Mouse (Mus musculus): ENCODE measurements at regions not wholly inside any gene's neighbourhood (a gene's known extent, or its start where the extent isn't known, plus 50 kb on each side); places are given as distances from the start of the nearest gene placed in this dataset.

GRCm38 (mm10) chr7:83023990-83024389, 156.9 kb downstream of the Mex3b start:
- DNase-seq (ENCODE audit: low spot score in 2 of 2): no peak

GRCm38 (mm10) chr7:83031101-83031500, 164.0 kb downstream of the Mex3b start:
- no peak for DNase-seq (ENCODE audit: low spot score in 2 of 2)

- DNase-seq (ENCODE audit: low spot score in 2 of 2): no peak
Observed at GRCm38 (mm10) chr7:83032025-83032424, 164.9 kb downstream of the Mex3b start.

GRCm38 (mm10) chr7:83032924-83033323, 165.8 kb downstream of the Mex3b start:
- DNase-seq (ENCODE audit: low spot score in 2 of 2): no peak

GRCm38 (mm10) chr7:83035190-83035589, 168.1 kb downstream of the Mex3b start:
- no peak for DNase-seq (ENCODE audit: low spot score in 2 of 2)

- no peak for DNase-seq (ENCODE audit: low spot score in 2 of 2)
Observed at GRCm38 (mm10) chr7:83036397-83036796, 169.3 kb downstream of the Mex3b start.

- DNase-seq (ENCODE audit: low spot score in 2 of 2): no peak
Observed at GRCm38 (mm10) chr7:83037100-83037499, 170.0 kb downstream of the Mex3b start.

GRCm38 (mm10) chr7:83037714-83038113, 170.6 kb downstream of the Mex3b start:
- no peak for DNase-seq (ENCODE audit: low spot score in 2 of 2)

GRCm38 (mm10) chr7:83043746-83044145, 176.6 kb downstream of the Mex3b start:
- DNase-seq (ENCODE audit: low spot score in 2 of 2): no peak

- DNase-seq (ENCODE audit: low spot score in 2 of 2): no peak
Observed at GRCm38 (mm10) chr7:83045266-83045665, 178.1 kb downstream of the Mex3b start.

- DNase-seq (ENCODE audit: low spot score in 2 of 2): no peak
Observed at GRCm38 (mm10) chr7:83050011-83050410, 182.9 kb downstream of the Mex3b start.

GRCm38 (mm10) chr7:83050833-83051497, 183.8 kb downstream of the Mex3b start:
- no peak for DNase-seq (ENCODE audit: low spot score in 2 of 2)

- DNase-seq (ENCODE audit: low spot score in 2 of 2): peak; percentile 51 to 70
Observed at GRCm38 (mm10) chr7:83056101-83056935, 189.2 kb downstream of the Mex3b start.

GRCm38 (mm10) chr7:83060318-83060717, 193.2 kb downstream of the Mex3b start:
- no peak for DNase-seq (ENCODE audit: low spot score in 2 of 2)

- no peak for DNase-seq (ENCODE audit: low spot score in 2 of 2)
Observed at GRCm38 (mm10) chr7:83060733-83061132, 193.6 kb downstream of the Mex3b start.

- peak; percentile 27 to 56 for DNase-seq (ENCODE audit: low spot score in 2 of 2)
Observed at GRCm38 (mm10) chr7:83061197-83061893, 194.2 kb downstream of the Mex3b start.

- no peak for DNase-seq (ENCODE audit: low spot score in 2 of 2)
Observed at GRCm38 (mm10) chr7:83061894-83062477, 194.9 kb downstream of the Mex3b start.

GRCm38 (mm10) chr7:83063559-83063958, 196.4 kb downstream of the Mex3b start:
- no peak for DNase-seq (ENCODE audit: low spot score in 2 of 2)

- DNase-seq (ENCODE audit: low spot score in 2 of 2): no peak
Observed at GRCm38 (mm10) chr7:83065341-83065740, 198.2 kb downstream of the Mex3b start.

GRCm38 (mm10) chr7:83074399-83074970, 207.4 kb downstream of the Mex3b start:
- no peak for DNase-seq (ENCODE audit: low spot score in 2 of 2)

GRCm38 (mm10) chr7:83075159-83075952, 208.2 kb downstream of the Mex3b start:
- no peak for DNase-seq (ENCODE audit: low spot score in 2 of 2)

All from frontal cortex, postnatal 36 days (tissue).